Mouse (Mus musculus) brain, embryonic 14.5 days (tissue): ENCODE measurements around the gene Brdt.

Experiments
- CTCF ChIP-seq: fragments of 200-500 bp; IDR thresholded peaks from 2 replicates; pipeline ENCODE4 v1.5.1; 2012; ENCODE audit warnings: inconsistent platforms, mild to moderate bottlenecking, moderate library complexity, borderline replicate concordance; ENCODE audit not compliant: insufficient read depth, insufficient read length; ENCODE audit errors: extremely low read depth
- POLR2A ChIP-seq: fragments of 200-500 bp; IDR thresholded peaks from 2 replicates; pipeline ENCODE4 v1.6.1; 2012; ENCODE audit warnings: mild to moderate bottlenecking, inconsistent platforms, borderline replicate concordance; ENCODE audit not compliant: poor library complexity, insufficient read depth, insufficient read length, severe bottlenecking; ENCODE audit errors: extremely low read depth

- no peak for TF ChIP-seq POLR2A
- TF ChIP-seq CTCF = no peak
Observed at GRCm38 (mm10) chr5:107410305-107410704, 79.3 kb downstream of the Brdt start.
